Mouse (Mus musculus) heart, postnatal 0 days (tissue): Measurements from ENCODE around the gene Atp2c2.
A peak's percentile ranks its signal among the peaks of the same experiment; 100 is the strongest.

Source experiments
- CTCF ChIP-seq: IDR thresholded peaks from 2 replicates; pipeline ENCODE4 v1.5.1; 2016; ENCODE audit warnings: antibody characterized with exemption, control low read depth, low read depth
- EP300 ChIP-seq: IDR thresholded peaks from 2 replicates; pipeline ENCODE4 v1.6.1; 2016; ENCODE audit warnings: antibody characterized with exemption, low read depth

DNA sequence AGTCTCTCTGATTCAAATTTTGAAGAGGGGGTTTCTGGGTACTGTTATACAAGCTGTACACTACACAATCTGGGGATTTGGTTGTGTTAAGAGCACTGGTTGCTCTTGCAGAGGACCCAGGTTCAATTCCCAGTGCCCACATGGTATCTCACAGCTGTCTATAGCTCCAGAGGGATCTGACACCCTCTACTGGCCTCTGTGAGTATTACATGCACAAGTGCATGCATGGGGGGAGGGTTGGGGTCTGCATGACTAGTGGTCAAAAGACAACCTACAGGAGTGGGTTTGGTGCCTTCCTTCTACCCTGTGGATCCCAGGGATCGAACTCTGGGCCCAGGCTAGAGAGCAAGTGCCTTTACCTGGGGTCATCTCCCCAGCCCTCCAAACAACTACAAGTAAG is 102.8 kb downstream of the Atp2c2 start:
- TF ChIP-seq CTCF (peak; percentile 22; the same call in 1 of the 2 replicates), EP300 (no peak)
